Mouse (Mus musculus) erythroblast, embryonic 14.5 days (primary cell): Measurements from ENCODE around the gene Phldb2.

Source experiments
- GATA1 ChIP-seq: IDR thresholded peaks from 2 replicates; pipeline ENCODE4 v1.6.1; 2012; ENCODE audit warnings: low read length, inconsistent platforms, mixed read lengths
- TAL1 ChIP-seq: IDR thresholded peaks from 3 replicates; pipeline ENCODE4 v1.6.1; 2012; ENCODE audit warnings: low read length, inconsistent platforms, mixed read lengths

GRCm38 (mm10) chr16:45767853-45768640 is 185.4 kb downstream of the Phldb2 start:
- TF ChIP-seq GATA1 = no peak
- no peak for TF ChIP-seq TAL1
